Mouse (Mus musculus) ZHBTc4 (cell line): ENCODE measurements at regions not wholly inside any gene's neighbourhood (a gene's known extent, or its start where the extent isn't known, plus 50 kb on each side); places are given as distances from the start of the nearest gene placed in this dataset.

Source experiments
- DNase-seq: peaks from one replicate; pipeline ENCODE4 v3.0.0-alpha.2; 2011; ENCODE audit warnings: low read depth, low spot score

DNA sequence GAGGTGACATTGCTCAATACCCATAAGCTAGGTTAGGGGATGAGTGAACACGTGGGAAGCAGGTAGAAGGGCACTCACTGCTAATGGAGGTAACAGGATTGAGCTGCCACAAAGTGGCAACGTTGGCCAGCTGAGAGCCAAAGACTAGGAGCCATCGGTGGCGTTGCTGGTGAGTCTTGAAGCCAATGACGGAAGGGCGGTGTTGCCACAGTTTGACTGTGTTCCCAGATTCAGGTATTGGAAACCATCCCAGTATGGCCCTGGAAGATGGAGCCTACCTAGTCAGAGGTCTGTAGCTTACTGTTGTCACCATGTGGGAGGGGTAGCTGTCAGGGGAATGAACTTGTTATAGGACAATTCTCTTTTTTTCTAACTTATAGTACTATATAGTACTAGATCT lies 158.4 kb downstream of the Ly86 start:
- DNase-seq, result no peak

DNA sequence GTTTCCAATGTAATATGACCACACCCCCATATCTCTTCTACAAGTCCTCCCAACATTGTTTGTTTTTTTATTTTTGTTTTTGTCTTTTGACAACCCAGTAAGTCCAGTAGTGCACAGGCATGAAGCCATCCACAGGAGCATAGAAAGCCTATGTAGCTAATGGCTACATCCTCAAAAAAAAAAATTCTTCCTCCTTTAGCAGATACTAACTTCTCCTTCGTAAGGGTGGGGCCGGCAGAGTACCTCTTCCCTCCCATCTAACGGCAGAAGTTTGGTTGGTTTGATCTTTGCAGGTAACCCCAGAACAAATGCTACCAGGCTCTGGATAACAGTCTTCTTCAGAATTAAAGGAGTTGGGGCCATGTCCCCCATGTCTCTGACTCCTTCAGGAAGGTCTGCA lies 158.9 kb downstream of the Ly86 start:
- DNase-seq, result no peak

DNA sequence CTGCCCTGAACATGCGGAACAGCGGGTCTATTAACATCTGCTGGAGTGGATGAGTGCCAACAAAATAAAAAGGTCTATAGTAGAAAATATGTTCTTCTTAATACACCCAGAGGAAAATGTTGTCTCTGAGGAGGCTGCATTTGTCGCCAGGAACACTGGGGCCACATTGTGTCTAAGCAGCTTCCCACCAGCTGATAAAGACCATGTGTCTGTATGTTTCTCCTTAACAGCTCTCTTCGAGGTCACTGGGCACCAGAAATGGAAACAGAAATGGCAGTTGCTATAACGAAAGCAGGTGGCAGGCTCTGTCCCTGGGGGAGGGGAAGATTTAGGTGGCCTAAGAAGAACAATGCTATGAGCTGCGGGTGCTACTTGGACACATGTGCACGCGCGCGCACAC lies 159.4 kb downstream of the Ly86 start:
- no peak for DNase-seq

DNA sequence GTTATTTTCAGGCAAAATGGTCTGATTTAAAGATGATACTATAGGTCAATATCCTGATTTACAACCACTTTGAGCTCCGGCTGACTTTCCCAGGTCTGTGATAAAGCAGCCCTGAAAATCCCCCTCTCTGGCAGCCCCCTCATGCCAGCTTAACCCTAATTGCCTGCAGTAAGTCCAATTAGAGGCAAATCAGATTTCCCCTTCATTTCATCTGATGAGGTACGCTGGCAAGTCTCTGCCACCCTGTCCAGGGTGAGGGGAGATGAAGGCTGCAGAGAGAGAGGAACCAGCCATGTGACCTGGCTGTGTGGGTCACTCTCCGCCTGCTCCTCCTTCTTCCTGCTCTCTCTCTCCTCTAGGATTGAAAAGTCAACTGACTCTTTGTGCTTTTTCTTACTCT lies 160.6 kb downstream of the Ly86 start:
- DNase-seq, result no peak

DNA sequence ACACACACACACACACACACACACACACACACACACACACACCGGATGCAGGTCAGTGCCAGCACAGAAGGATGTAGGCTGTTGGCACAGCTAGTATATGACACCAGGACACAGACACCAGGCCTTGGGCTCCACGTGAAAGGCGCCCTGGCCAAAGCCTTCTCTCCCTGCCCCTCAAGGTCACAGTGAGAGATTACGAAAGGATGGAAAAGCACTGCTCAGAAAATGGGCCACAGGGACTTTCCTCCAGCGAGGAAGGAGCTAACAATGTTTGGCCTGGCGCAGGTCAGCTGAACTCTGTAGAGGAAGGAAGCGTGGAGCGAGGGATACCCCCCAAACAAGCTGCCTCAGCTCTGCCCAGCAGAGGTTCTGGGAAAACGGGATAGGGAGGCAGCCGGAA lies 161.0 kb downstream of the Ly86 start:
- DNase-seq, result no peak

DNA sequence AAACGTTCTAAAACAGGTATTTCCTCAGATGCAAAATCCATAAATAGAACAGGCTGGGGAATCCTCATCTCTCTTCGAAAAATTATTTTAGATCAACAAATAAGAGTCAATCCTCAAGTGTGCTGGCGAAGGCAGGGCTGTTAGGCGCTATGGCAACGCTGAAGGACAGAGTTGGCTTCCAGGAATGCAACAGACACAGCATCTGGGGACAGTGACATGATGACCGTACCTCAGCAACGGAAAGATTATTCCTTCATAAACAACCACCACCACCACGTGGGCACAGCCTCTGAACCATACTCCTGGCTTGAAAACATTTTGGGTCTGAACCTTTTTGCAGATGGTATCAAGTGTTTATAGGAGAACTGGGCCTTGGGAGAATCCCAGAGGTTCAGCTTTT lies 161.7 kb downstream of the Ly86 start:
- no peak for DNase-seq

DNA sequence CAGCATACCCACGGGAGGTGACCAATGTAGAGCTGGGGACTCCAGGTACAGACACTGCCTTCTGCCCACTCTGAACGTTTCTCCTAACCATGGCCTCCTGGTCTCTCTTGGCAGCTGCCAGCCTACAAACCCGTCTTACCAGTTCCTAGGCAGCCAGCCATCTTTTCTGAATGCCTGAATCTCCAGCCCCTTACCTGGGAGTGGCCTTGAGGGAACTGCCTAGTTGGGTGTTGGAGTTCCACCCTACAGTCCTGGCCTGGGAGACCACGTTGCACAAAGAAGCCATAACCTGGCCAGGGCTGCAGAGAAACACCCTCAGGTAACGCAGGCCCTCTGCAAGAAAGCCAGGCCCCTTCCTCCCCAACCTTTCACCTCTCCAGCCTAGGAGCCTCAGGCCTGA lies 162.1 kb downstream of the Ly86 start:
- DNase-seq, result no peak

DNA sequence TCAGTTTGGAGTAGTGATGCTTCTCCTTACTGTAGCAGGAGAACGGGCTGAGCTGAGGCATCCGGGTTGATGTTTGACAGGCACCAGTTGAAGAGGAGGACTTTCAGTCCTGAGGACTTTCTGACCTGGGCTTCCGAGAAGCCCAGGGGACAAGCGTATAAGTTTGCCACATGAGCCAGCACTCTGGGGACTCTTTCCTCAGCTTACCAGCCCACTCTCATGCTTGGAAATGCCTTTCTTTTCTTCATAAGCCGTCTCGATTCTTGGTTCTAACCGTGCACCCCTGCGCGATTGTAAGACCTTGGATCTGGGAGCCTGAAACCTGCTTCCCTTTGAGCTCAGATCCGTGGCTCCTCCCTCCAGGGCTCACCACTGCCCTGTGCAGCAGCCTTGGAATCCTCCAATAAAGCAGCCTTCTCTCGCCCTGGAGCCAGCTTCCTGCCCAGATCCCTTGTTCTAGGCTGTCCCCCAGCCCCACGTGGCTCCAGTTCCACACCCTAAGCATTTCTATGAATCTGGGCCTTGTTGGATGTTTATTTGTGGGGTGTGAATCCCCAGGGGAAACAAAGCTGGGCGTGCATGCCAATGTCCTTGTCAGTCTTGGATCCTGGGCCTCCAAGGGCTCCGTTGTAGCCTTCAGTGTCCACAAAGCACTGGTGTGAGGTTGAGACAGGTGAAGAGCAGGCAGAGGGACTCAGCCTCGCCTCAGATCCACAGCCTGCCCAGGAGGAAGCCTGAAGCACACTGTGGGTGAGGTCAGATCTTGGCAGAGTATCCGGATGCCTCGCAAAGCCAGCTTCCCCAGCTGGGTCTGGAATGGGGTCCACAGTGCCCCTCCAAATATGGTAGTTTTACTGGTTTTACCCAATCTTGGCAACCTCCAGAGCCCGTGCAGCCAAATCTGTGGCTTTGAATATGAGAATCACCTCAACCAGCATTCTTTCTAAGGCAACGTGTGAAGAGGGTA lies 163.7 kb downstream of the Ly86 start:
- DNase-seq, result peak; percentile 71

DNA sequence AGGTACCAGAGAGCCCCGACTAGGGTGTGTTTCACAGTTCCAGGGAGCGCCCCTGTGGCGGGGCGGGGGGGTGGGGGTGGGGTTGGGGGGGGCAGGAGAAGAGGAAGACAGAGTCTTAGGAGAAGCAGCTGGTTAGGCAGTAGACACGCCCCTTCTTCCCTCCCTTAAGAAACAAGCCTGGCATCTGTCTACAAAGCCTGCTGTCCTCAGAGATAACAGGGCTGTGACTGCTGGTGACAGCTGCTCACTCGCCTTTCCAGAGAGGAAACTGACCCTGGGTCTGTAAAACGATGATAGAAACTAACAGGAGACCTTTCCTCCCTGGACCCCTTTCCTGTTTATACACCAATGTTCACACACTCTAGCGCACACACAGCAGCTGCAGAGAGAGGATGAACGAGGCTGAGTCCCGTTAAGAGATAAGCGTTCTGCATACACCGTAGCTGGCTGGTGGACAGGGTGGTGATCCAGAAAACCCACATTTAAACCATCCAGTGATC lies 164.4 kb downstream of the Ly86 start:
- no peak for DNase-seq

DNA sequence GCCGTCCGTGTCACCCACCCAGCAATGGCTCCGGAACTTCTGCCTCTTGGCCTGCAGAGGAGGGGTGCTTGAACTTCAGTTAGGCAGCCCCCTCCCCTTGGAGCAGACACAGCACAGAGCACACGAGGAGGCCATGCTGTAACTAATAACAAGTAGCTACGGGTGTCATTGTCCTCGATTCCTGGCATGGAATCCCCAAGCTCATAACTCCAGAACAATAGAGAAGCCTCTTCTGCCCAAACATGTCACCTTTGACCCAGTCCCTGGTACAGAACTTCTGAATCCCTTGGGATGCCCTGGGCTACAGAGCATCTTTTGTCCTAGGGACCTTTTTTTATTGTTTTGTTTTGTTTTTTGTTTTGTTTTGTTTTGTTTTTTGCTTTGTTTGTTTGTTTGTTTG lies 165.5 kb downstream of the Ly86 start:
- DNase-seq, result no peak

DNA sequence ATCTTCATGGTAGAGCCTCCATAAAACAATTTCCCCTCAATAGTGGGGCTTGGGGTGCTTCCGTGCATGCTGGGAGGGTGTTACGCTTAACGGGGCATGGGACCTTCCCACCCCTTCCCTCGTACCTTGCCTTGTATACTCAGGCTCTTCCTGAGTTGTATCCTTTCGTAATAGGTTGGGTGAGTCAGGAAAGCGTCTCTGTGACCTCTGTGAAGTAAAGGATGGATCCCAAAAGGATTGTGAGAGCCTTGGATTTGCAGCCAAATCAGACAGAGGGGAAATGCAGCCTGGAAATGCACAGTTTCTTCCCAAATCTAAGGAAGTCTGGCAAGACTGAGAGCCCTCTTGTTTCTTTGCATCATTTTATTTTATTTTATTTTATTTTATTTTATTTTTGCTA lies 166.0 kb downstream of the Ly86 start:
- no peak for DNase-seq

DNA sequence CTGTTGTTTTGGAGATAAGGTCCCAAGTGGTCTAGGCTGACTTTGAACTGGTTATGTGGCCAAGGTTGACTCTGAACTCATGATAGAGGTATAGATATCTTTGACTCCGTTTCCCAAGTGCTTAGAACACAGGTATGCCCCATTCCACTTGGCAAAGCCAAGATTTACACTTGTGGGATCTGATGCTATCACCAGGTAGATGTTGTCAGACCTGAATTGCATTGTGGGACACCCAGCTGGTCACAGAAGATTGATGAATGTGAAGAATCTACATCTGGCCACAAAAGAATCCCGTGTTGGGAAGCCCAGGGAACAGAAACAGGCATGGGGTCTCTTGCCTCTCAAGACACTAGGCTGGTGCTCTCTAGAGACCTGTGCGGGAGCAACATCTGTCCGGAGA lies 166.4 kb downstream of the Ly86 start:
- DNase-seq, result no peak

DNA sequence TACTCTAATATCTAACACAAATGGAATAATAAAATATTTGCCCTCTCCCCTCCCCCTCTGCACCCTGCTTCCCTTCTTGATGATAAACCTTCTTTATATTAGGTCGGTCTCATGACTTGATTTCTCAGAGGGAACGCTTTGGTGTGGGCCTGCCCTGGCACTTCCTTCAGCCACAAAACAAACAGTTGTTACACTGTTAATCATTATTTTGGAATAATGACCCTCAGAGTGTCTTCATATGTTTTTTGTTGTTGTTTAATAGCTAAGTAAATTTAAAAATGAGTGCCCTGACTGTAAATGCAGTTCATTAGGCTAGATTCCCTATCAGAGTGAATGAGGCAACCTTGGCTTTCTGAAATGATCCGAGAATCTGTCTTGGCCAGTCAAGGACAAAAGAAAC lies 167.8 kb downstream of the Ly86 start:
- no peak for DNase-seq

DNA sequence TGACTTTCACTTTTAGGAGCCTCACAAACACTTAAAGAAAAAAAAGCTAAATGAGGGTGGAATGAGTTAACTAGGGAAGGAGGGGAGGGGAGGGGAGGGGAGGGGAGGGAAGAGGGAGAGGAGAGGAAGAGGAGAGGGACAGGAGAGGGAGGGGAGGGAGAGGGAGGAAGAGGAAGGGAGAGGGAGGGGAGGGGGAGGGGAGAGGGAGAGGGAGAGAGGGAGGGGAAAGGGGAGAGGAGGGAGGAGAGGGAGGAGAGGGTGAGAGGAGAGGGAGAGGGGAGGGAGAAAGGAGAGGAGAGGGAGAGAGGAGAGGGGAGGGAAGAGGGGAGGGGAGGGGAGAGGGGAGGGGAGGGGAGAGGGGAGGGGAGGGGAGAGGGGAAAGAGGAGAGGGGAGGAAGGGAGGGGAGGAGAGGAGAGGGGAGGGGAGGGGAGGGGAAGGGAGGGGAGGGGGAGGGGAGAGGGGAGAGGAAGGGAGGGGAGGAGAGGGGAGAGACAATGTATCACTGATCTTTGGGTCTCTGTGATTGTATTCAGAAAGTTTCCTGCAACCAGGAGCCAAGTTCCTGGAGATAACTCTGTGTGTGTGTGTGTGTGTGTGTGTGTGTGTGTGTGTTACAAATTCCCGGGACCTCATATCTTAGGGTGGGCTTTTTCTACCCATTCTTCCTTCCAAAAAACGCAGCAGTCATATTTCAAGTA lies 168.3 kb downstream of the Ly86 start:
- DNase-seq, result no peak

DNA sequence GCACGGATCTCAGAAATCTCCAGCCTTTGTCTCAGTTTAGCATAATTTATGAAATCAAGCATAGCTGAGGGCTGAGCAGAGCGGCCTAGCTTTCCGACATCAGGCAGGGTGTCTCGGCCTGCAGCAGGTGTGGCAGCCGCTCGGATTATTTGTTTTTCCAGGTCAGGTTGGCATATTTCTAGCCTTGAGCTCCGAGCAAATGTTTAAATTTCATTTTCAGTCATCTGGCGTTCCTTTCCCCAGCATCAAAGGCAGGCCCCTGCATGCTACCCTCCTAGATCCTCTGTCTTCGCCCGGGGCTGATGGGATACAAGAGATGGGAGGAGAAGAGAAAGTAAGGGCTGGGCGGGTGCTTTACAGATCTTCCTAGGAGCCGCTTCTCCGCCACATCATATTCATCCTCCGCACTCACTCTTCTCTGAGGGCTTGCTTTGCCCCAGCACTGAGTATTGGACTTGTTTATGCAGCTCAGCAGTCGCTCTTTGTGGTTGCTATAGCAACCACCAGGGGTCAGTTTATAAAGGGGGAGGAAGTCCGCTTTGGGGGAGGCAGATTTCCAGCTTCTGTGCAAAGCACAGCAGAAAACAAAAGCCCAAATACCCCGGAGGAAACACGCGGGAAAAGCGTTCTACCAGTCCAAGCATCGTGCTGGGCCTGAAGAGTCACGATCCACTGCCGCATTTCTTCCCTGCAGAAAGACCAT lies 169.0 kb downstream of the Ly86 start:
- DNase-seq, result peak; percentile 59

DNA sequence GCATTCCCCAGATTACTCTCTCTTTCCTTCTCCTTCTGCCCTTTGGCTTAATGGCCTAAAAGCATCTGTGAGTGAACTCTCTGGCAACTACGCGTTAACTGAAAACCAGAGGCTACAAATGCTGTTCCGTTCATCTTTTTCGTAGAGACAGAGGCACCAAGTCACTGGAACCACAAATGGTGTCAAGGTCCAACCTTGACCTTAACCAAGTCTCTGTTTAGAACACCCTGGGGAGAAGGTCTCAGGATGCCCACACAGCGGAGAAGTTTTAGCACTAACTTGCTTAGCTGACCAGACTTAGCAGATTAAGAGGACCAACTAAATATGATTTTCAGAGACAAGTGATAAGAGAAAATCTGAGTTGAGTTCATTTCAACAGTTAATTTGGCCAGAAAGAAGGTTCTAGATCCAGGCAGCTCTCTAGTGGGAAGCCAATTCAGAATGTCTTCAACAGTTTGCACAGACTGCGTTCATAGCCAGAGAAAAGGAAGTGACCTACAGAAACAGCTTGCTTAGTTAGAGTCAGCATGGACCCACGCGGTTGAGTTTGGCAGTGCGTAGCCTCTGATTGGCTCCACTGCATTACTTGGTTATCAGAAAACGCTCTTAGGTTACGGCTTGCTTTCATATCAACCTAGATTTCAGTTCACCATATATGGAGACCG lies 169.8 kb downstream of the Ly86 start:
- DNase-seq, result no peak

DNA sequence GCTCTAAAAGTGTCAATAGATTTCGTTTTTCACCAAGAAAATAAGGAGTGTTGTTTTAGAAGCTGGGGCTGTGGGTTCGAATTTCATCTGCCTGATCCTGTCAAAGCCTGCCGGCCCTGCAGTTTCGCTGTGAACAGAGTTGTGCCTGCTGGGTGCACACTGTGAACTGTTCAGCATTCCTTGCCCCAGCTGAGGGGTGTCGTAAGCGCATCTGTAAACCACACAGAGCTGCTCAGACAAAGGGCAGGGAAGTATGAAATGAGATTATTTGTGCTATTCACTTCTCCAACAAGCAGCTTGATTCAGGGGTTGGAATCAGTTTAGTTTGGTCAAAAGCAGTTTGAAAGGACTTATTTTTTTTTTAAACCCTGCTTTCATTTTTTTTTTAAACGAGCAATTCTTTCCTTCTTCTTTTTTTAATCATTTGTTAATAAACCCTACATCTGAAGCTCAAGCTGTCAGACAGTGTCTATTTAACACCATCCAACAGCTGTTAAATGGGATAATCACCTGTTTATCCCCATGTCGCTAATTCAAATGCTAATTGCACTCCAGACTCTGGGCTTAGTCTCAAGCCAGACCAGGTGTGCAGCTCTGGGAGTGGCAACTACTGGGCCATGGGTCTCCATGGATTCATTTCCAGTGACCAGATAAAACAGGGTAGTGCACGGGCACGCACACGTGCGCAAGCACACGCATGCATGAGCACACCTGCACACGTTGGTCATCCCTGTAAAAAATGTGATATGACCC lies 172.2 kb downstream of the Ly86 start:
- DNase-seq, result no peak

DNA sequence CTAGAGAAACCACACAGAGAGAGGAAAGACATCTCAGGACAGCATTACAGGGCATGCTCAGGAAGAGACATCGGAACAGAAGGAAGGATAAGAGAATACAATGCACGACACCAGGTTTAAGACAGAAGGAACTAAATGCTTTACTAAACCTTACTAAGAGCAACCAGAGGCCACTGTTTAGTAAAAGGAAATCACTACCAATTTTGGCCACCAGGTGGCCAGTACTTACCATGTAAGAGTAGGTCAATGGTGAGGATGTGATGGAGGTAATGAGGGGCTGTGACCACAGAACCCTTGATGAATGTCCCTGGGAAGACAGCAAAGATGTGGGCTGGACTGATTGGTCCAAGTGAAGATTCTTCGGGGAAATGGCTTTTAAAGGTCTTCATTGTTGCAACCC lies 174.9 kb downstream of the Ly86 start:
- peak; percentile 89 for DNase-seq

DNA sequence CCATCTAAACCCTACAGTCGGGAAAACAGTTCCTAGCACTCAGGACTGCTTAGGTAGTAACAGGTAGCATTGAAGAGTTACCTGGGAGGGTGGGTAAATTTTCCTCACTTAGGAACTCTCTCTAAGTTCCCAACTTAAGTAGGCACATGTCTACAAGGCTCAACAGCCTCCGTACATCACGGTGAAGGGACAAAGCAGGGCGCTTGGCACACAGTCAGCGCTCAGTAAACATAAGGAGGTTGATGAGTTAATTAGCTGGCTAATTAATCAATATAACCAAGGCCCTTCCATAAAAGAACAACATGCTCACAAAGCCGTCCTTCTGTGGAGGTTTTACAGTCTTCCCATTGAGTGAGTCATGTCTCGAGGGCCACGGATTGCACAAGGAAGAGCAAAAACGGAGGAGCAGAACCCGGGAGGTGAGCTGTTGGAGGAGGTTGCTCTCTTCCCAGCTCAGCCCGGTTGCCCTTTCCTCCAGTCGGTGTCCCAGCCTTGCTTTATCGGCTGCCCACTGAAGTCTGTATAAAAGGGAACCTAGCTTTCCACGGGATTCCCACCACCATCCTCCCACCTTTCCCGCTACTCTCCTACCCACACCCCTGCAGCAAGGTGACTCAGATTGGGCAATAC lies 180.2 kb downstream of the Ly86 start:
- DNase-seq, result no peak

DNA sequence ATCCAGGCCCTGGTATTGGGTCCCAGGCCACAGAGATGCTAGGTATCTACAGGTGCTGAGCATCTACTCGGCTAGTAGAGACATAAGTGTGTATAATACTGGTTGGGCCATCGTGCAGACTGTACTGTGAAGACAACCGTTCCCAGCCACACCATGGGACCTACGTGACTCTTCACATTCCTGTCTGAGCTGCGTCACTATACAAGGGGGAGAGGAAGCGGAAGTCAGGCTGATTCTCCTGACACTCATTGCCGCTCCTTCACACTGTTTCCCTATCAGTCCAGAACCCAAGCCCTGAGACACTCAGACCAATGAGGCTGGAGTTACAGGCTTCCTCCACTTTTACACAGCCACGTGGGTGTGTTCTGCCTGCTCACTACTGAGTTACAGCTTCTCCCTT lies 181.1 kb downstream of the Ly86 start:
- DNase-seq, result no peak

DNA sequence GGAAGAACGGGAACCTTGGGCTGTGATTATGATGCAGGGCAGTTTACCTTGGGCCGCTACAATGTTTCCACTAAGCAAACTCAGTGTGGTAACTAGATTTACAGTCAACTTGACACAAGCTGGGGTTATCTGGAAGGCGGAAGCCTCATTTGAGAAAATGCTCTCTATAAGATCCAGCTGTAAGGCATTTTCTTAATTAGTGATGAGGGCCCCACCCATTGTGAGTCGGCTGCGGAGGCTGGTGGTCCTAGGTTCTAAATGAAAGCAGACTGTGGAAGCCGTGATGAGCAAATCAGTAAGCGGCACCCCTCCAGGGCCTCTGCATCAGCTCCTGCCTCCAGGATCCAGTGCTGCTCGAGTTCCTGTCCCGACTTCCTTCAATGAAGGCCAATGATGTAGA lies 183.4 kb downstream of the Ly86 start:
- DNase-seq, result no peak
